In the genomic region with DNA sequence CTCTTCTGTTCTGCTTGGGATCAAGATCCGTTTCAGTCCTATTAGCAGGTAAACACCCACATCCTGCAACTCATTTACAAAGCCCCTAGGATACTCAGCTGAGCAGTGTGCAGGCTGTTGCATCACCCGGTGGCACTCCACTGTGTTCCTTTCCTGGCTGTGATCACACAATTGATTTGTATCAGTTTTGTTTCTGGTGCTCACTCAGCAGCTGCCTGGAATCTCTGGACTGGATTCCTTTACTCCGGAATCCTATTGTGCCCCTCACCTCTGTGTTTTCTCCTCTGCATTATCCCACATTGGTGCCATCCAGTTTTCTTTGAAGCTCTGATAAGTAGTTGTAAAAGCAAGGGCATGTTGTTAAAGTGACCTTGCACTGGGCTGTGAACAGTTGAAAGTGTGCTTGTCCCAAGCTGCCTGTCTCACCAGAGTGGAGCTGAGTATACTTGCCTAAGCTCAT, we compare ENCODE assay signal across 9 mouse cellular contexts.
A peak's percentile ranks its signal among the peaks of the same experiment; 100 is the strongest.
DNase-seq lines count a peak whose midpoint lies in the region; ATAC-seq lines count a peak whose summit lies in the region.
"Had no signal": no experiment of that assay in that cellular context is flagged by ENCODE, and none has a peak within 500 bp of the region (broad histone marks: within the 10 kb centered on the region; RNA-seq: fewer than 3 reads in every experiment).

No protein-coding gene starts in this region.

- no peaks in the 10 kb centered on the region for H3K27me3 ChIP-seq in kidney, embryonic 16.5 days (ENCODE audit: insufficient read depth, low read length)
- no peaks in the 10 kb centered on the region for H3K27me3 ChIP-seq in embryonic facial prominence, embryonic 14.5 days (replicated peaks; ENCODE audit: control insufficient read depth, insufficient read depth, low read length)
- no peaks in the 10 kb centered on the region for H3K27me3 ChIP-seq in limb, embryonic 10.5 days (ENCODE audit: low read depth, poor library complexity, severe bottlenecking)
- H3K27me3 ChIP-seq in neural tube, embryonic 11.5 days (ENCODE audit: control insufficient read depth, insufficient read depth, low read length) = no peaks in the 10 kb centered on the region

- 3% methylated on average over 3 of the region's 3 CpGs for WGBS in kidney, embryonic 16.5 days
- 8% methylated on average over 3 of the region's 3 CpGs for WGBS in embryonic facial prominence, embryonic 14.5 days
- WGBS in limb, embryonic 10.5 days = 2% methylated on average over 3 of the region's 3 CpGs
- 1% methylated on average over 3 of the region's 3 CpGs for WGBS in neural tube, embryonic 11.5 days

- H3K4me2 ChIP-seq in kidney, embryonic 16.5 days (replicated peaks; ENCODE audit: low read depth, low read length) = peak overlapping the region; percentile 36
- H3K4me2 ChIP-seq in embryonic facial prominence, embryonic 14.5 days (ENCODE audit: low read depth, low read length) = peak overlapping the region; percentile 26; the same call in 1 of the 2 replicates
- 0 out of 2 replicates have a peak overlapping the region, but pooled peaks have one; percentile 9 for H3K4me2 ChIP-seq in neural tube, embryonic 11.5 days (ENCODE audit: low read depth)

- peaks cover 26% of the 10 kb centered on the region for H3K4me1 ChIP-seq in kidney, embryonic 16.5 days (ENCODE audit: insufficient read depth, low read length)
- peaks cover 3% of the 10 kb centered on the region; the same call in 1 of the 2 replicates for H3K4me1 ChIP-seq in embryonic facial prominence, embryonic 14.5 days (ENCODE audit: control insufficient read depth, insufficient read depth, low read length)
- peaks cover 33% of the 10 kb centered on the region for H3K4me1 ChIP-seq in limb, embryonic 10.5 days
- peaks cover 26% of the 10 kb centered on the region for H3K4me1 ChIP-seq in neural tube, embryonic 11.5 days (ENCODE audit: control insufficient read depth, insufficient read depth, low read length)

- 0 out of 2 replicates have a peak overlapping the region, but pooled peaks have one; percentile 11 for H3K4me3 ChIP-seq in kidney, embryonic 16.5 days (ENCODE audit: low read length)
- H3K4me3 ChIP-seq in embryonic facial prominence, embryonic 14.5 days (ENCODE audit: low read depth, low read length) = no peak overlapping the region
- 0 out of 2 replicates have a peak overlapping the region, but pooled peaks have one; percentile 12 for H3K4me3 ChIP-seq in limb, embryonic 10.5 days
- H3K4me3 ChIP-seq in neural tube, embryonic 11.5 days (ENCODE audit: low read depth, low read length) = no peak overlapping the region

- peaks cover 4% of the 10 kb centered on the region; the same call in 1 of the 2 replicates for H3K9me3 ChIP-seq in kidney, embryonic 16.5 days (ENCODE audit: low read length)
- H3K9me3 ChIP-seq in embryonic facial prominence, embryonic 14.5 days (ENCODE audit: control insufficient read depth, low read length) = 0 out of 2 replicates have a peak, but pooled peaks cover 4% of the 10 kb centered on the region
- no peaks in the 10 kb centered on the region for H3K9me3 ChIP-seq in limb, embryonic 10.5 days (replicated peaks)
- H3K9me3 ChIP-seq in neural tube, embryonic 11.5 days (ENCODE audit: control insufficient read depth, low read length) = no peaks in the 10 kb centered on the region

- intact Hi-C loops in left cerebral cortex, postnatal 4 days (cut with DNase I) = no loop called here

- 0 out of 2 replicates have a peak, but pooled peaks cover 2% of the 10 kb centered on the region for H3K36me3 ChIP-seq in kidney, embryonic 16.5 days (ENCODE audit: insufficient read depth, low read length)
- H3K36me3 ChIP-seq in embryonic facial prominence, embryonic 14.5 days (ENCODE audit: control insufficient read depth, insufficient read depth, low read length) = no peaks in the 10 kb centered on the region
- no peaks in the 10 kb centered on the region; the same call in 1 of the 2 replicates for H3K36me3 ChIP-seq in limb, embryonic 10.5 days
- H3K36me3 ChIP-seq in neural tube, embryonic 11.5 days (ENCODE audit: control insufficient read depth, insufficient read depth, low read length) = no peaks in the 10 kb centered on the region

- H3K9ac ChIP-seq in kidney, embryonic 16.5 days (replicated peaks; ENCODE audit: low read length) = no peak overlapping the region
- no peak overlapping the region for H3K9ac ChIP-seq in embryonic facial prominence, embryonic 14.5 days (ENCODE audit: low read depth, low read length)
- no peak overlapping the region for H3K9ac ChIP-seq in neural tube, embryonic 11.5 days (ENCODE audit: low read length)

- peak overlapping the region; percentile 81 for H3K27ac ChIP-seq in kidney, embryonic 16.5 days (ENCODE audit: low read length)
- H3K27ac ChIP-seq in embryonic facial prominence, embryonic 14.5 days (replicated peaks; ENCODE audit: low read depth, low read length) = no peak overlapping the region
- peak overlapping the region; percentile 40; the same call in 1 of the 2 replicates for H3K27ac ChIP-seq in limb, embryonic 10.5 days
- H3K27ac ChIP-seq in neural tube, embryonic 11.5 days (ENCODE audit: low read depth, low read length) = no peak overlapping the region
- H3K27ac ChIP-seq: macrophage had no signal

- ATAC-seq in kidney, embryonic 16.5 days (ENCODE audit: low FRiP score, low TSS enrichment) = peak; percentile 80
- ATAC-seq in embryonic facial prominence, embryonic 14.5 days (ENCODE audit: low read depth) = peak; percentile 50; the same call in 1 of the 2 replicates
- peak; percentile 35; the same call in 1 of the 2 replicates for ATAC-seq in neural tube, embryonic 11.5 days (ENCODE audit: insufficient read depth, low FRiP score, low TSS enrichment)

- no peak for DNase-seq in kidney, postnatal 14 days
- DNase-seq in embryonic facial prominence, embryonic 14.5 days (ENCODE audit: low spot score) = no peak
- DNase-seq in limb, embryonic 10.5 days (ENCODE audit: low spot score) = peak; percentile 33
- DNase-seq in neural tube, embryonic 11.5 days (ENCODE audit: low spot score) = no peak
- DNase-seq in left cerebral cortex, postnatal 4 days = no peak
- no peak for DNase-seq in adipocyte (ENCODE audit: low spot score)
- DNase-seq in thymus, postnatal 36 days = no peak

Comparison
In these comparisons a context has a peak if more than half of its experiments do, and no peak if none do; other contexts are left out.
1. H3K27ac ChIP-seq: peak in kidney, embryonic 16.5 days (single experiment) and limb, embryonic 10.5 days (single experiment); none in embryonic facial prominence, embryonic 14.5 days (single experiment) and neural tube, embryonic 11.5 days (single experiment).
2. H3K4me3 ChIP-seq: peak in kidney, embryonic 16.5 days (single experiment) and limb, embryonic 10.5 days (single experiment); none in embryonic facial prominence, embryonic 14.5 days (single experiment) and neural tube, embryonic 11.5 days (single experiment).
3. Peak in every context shown above with its lines, with median percentiles within 50 percentile points of each other: ATAC-seq and H3K4me2 ChIP-seq.